Comparison of ENCODE assay signal across 17 mouse cellular contexts in genomic region chr4:101202626-101203025, GRCm38 (mm10).
DNase-seq lines count a peak whose midpoint lies in the region; ATAC-seq and TF ChIP-seq lines count a peak whose summit lies in the region.
"Had no signal": no experiment of that assay in that cellular context is flagged by ENCODE, and none has a peak within 500 bp of the region (broad histone marks: within the 10 kb centered on the region; RNA-seq: fewer than 3 reads in every experiment).

No protein-coding gene starts in this region.

- no peak overlapping the region for H3K4me3 ChIP-seq in intestine, embryonic 14.5 days (ENCODE audit: low read depth, low read length)
- no peak overlapping the region for H3K4me3 ChIP-seq in intestine, postnatal 0 days (ENCODE audit: low read depth, low read length)
- H3K4me3 ChIP-seq in C2C12 (ENCODE audit: insufficient read depth, poor library complexity, severe bottlenecking): no peak overlapping the region
- H3K4me3 ChIP-seq in intestine, embryonic 15.5 days (replicated peaks): no peak overlapping the region
- H3K4me3 ChIP-seq: forebrain, embryonic 12.5 days; gastrocnemius, adult 2 months; heart, embryonic 12.5 days; hindbrain, embryonic 12.5 days; layer of hippocampus, adult 2 months; neural tube, embryonic 15.5 days had no signal

- H3ac ChIP-seq in C2C12 (ENCODE audit: control insufficient read depth, insufficient read length, low read depth): no peak overlapping the region

- peaks cover 14% of the 10 kb centered on the region for H3K4me1 ChIP-seq in intestine, embryonic 14.5 days (replicated peaks; ENCODE audit: control insufficient read depth, insufficient read depth, low read length)
- no peaks in the 10 kb centered on the region; the same call in 1 of the 2 replicates for H3K4me1 ChIP-seq in intestine, postnatal 0 days (replicated peaks; ENCODE audit: control insufficient read depth, insufficient read depth, low read length)
- peaks cover 11% of the 10 kb centered on the region for H3K4me1 ChIP-seq in intestine, embryonic 15.5 days (replicated peaks)
- H3K4me1 ChIP-seq: forebrain, embryonic 12.5 days; hindbrain, embryonic 12.5 days had no signal

- POLR2A ChIA-PET in Patski (lab: Charles Lee): no interaction called here

- peaks cover 22% of the 10 kb centered on the region for H3K79me3 ChIP-seq in C2C12 (ENCODE audit: low read depth)

- no peak overlapping the region for H3K4me2 ChIP-seq in intestine, embryonic 14.5 days (ENCODE audit: low read length)
- H3K4me2 ChIP-seq in intestine, postnatal 0 days (replicated peaks; ENCODE audit: low read depth): no peak overlapping the region
- H3K4me2 ChIP-seq in intestine, embryonic 15.5 days (replicated peaks): no peak overlapping the region
- H3K4me2 ChIP-seq: forebrain, embryonic 12.5 days; heart, embryonic 12.5 days; hindbrain, embryonic 12.5 days; neural tube, embryonic 15.5 days had no signal

- no peaks in the 10 kb centered on the region for H3K27me3 ChIP-seq in intestine, embryonic 14.5 days (replicated peaks; ENCODE audit: control insufficient read depth, insufficient read depth, low read length)
- no peaks in the 10 kb centered on the region for H3K27me3 ChIP-seq in intestine, postnatal 0 days (replicated peaks; ENCODE audit: control insufficient read depth, insufficient read depth, low read length)
- H3K27me3 ChIP-seq in C2C12 (ENCODE audit: control insufficient read depth, insufficient read depth, insufficient read length) (no peaks in the 10 kb centered on the region), Patski (no peaks in the 10 kb centered on the region)
- no peaks in the 10 kb centered on the region for H3K27me3 ChIP-seq in intestine, embryonic 15.5 days (replicated peaks)
- H3K27me3 ChIP-seq: forebrain, embryonic 12.5 days; heart, embryonic 12.5 days; hindbrain, embryonic 12.5 days; neural tube, embryonic 15.5 days had no signal

- TF ChIP-seq CTCF in intestine, postnatal 0 days (IDR thresholded peaks at IDR 0.05; ENCODE audit: low read depth): no peak
- TF ChIP-seq CTCF in C2C12 (IDR thresholded peaks at IDR 0.05; ENCODE audit: control insufficient read depth, insufficient read depth, insufficient read length) (no peak), Patski (IDR thresholded peaks at IDR 0.05) (no peak)

- no peak for DNase-seq in intestine, embryonic 14.5 days (ENCODE audit: low spot score)
- peak; percentile 80 for DNase-seq in Patski (ENCODE audit: low read depth, low spot score)
- no peak for DNase-seq in left cerebral cortex, postnatal 36 days (ENCODE audit: low spot score in 2 of 2)
- DNase-seq: cerebellum, adult 11-12 months; gastrocnemius, adult 2 months; kidney, adult 9 months; thymus, adult 2 months had no signal

- H3K27ac ChIP-seq in intestine, embryonic 14.5 days (ENCODE audit: low read depth): no peak overlapping the region
- H3K27ac ChIP-seq in intestine, postnatal 0 days (ENCODE audit: low read depth, low read length): no peak overlapping the region
- H3K27ac ChIP-seq in intestine, embryonic 15.5 days: no peak overlapping the region
- H3K27ac ChIP-seq: forebrain, embryonic 12.5 days; gastrocnemius, adult 2 months; hindbrain, embryonic 12.5 days; layer of hippocampus, adult 2 months; neural tube, embryonic 15.5 days had no signal

- no peak overlapping the region for H3K9ac ChIP-seq in intestine, embryonic 14.5 days (ENCODE audit: low read length)
- no peak overlapping the region for H3K9ac ChIP-seq in intestine, postnatal 0 days (ENCODE audit: low read depth, low read length)
- no peak overlapping the region for H3K9ac ChIP-seq in intestine, embryonic 15.5 days
- H3K9ac ChIP-seq: forebrain, embryonic 12.5 days; heart, embryonic 12.5 days; hindbrain, embryonic 12.5 days; neural tube, embryonic 15.5 days had no signal

- intact Hi-C loops in left cerebral cortex, postnatal 36 days (cut with DNase I): no loop called here

- CTCF ChIA-PET in Patski (lab: Charles Lee): interaction anchor here (0.9 to 1.1 kb wide), 2 partner anchors 15 to 154 kb away, joined by 3 read pairs; no protein-coding TSS in a partner anchor

- in situ Hi-C loops in Patski (cut with MboI; ENCODE audit: low pct_unique_long_range_greater_than_20kb): no loop called here

- 83% methylated on average over 10 of the region's 10 CpGs for WGBS in intestine, embryonic 14.5 days
- 78% methylated on average over 10 of the region's 10 CpGs for WGBS in intestine, postnatal 0 days
- 85% methylated on average over 10 of the region's 10 CpGs for WGBS in intestine, embryonic 15.5 days

- H3K36me3 ChIP-seq in intestine, embryonic 14.5 days (ENCODE audit: control insufficient read depth, insufficient read depth, low read length): no peaks in the 10 kb centered on the region
- H3K36me3 ChIP-seq in intestine, postnatal 0 days (ENCODE audit: control insufficient read depth, insufficient read depth): no peaks in the 10 kb centered on the region
- no peaks in the 10 kb centered on the region for H3K36me3 ChIP-seq in C2C12 (ENCODE audit: control insufficient read depth, insufficient read depth)
- H3K36me3 ChIP-seq in intestine, embryonic 15.5 days: no peaks in the 10 kb centered on the region
- H3K36me3 ChIP-seq: forebrain, embryonic 12.5 days; heart, embryonic 12.5 days; hindbrain, embryonic 12.5 days; neural tube, embryonic 15.5 days had no signal

- H3K79me2 ChIP-seq in C2C12 (ENCODE audit: control insufficient read depth, insufficient read depth): peaks cover 59% of the 10 kb centered on the region

- no peaks in the 10 kb centered on the region for H3K9me3 ChIP-seq in intestine, embryonic 14.5 days (ENCODE audit: control insufficient read depth, low read length)
- no peaks in the 10 kb centered on the region for H3K9me3 ChIP-seq in intestine, postnatal 0 days (ENCODE audit: control insufficient read depth)
- H3K9me3 ChIP-seq in intestine, embryonic 15.5 days: no peaks in the 10 kb centered on the region
- H3K9me3 ChIP-seq: forebrain, embryonic 12.5 days; heart, embryonic 12.5 days; hindbrain, embryonic 12.5 days; neural tube, embryonic 15.5 days had no signal

- 0 out of 2 replicates have a peak, but pooled peaks have one; percentile 50 for ATAC-seq in intestine, embryonic 14.5 days (replicated peaks; ENCODE audit: low FRiP score, low TSS enrichment, low read depth)
- no peak for ATAC-seq in intestine, postnatal 0 days
- ATAC-seq in Patski: peak; percentile 99
- peak; percentile 63 for ATAC-seq in intestine, embryonic 15.5 days
- no peak for ATAC-seq in cerebellum, adult (ENCODE audit: insufficient number of reproducible peaks, low FRiP score, low TSS enrichment)
- ATAC-seq: activated CD4-positive, CD25-positive, alpha-beta regulatory T cell, adult 4 months had no signal

TF ChIP-seq in C2C12, 6 proteins besides CTCF, POLR2A, EP300 and RAD21:
- peak; percentile 13 for TF ChIP-seq MAX (IDR thresholded peaks at IDR 0.05)
- TF ChIP-seq USF1 (IDR thresholded peaks at IDR 0.05; ENCODE audit: low read depth): no peak
- TF ChIP-seq MYOG (IDR thresholded peaks at IDR 0.05; ENCODE audit: control insufficient read depth, extremely low read depth, insufficient read length): no peak
- peak; percentile 75 for TF ChIP-seq FOSL1 (IDR thresholded peaks at IDR 0.05; ENCODE audit: insufficient read depth, low read length, poor library complexity, severe bottlenecking)
- TF ChIP-seq MYOD1 (IDR thresholded peaks at IDR 0.05; ENCODE audit: control insufficient read depth, insufficient read length, low read depth): peak; percentile 63
- no peak for TF ChIP-seq CEBPB (IDR thresholded peaks at IDR 0.05; ENCODE audit: low read depth)

Comparison
In these comparisons a context has a peak if more than half of its experiments do, and no peak if none do; other contexts are left out.
1. ATAC-seq: peak in intestine, embryonic 14.5 days (single experiment), Patski (single experiment) and intestine, embryonic 15.5 days (single experiment); none in intestine, postnatal 0 days (single experiment) and cerebellum, adult (single experiment).